Mouse (Mus musculus) heart, postnatal 10 days (tissue): Measurements from ENCODE around the gene Mrpl34. TPM values are rescaled to one million over a fixed set of nuclear protein-coding genes. Genes with fewer than 3 reads are reported as not detected.
"Not testable (repeated sequence)": the region's sequence is repeated elsewhere in the genome, so short reads cannot be mapped to it uniquely, and the experiment has no call there.

Experiments used
- DNase-seq, 2 experiments: peaks; one replicate each; pipeline ENCODE4 v3.0.0; 2021
- intact Hi-C: fragments of 180-260 bp; cut with DNase I; formaldehyde crosslinking; loops from one replicate; pipeline ENCODE4 v1.15.1; 2025
- total RNA-seq, 2 experiments: library from RNA; stranded (reverse); gene quantifications; 2 replicates each; pipeline ENCODE4 v1.2.3; 2021

Gene Mrpl34
- 100 to 1,000 TPM; 103 to 116 TPM for total RNA-seq

GRCm38 (mm10) chr8:71464513-71465500 is at the start of gene Mrpl34:
TSS of gene Mrpl34 (plus strand) at chr8:71464959.
- intact Hi-C loops: no loop called here
- DNase-seq: peak; percentile 99

GRCm38 (mm10) chr8:71422121-71422520 is 42.6 kb upstream of the Mrpl34 start:
- DNase-seq: no peak
- intact Hi-C loops: no loop called here

GRCm38 (mm10) chr8:71432935-71433334 is 31.8 kb upstream of the Mrpl34 start:
- intact Hi-C loops, DNase-seq: not testable (repeated sequence)

GRCm38 (mm10) chr8:71437041-71437440 is 27.7 kb upstream of the Mrpl34 start:
- intact Hi-C loops: no loop called here

GRCm38 (mm10) chr8:71441404-71441803 is 23.4 kb upstream of the Mrpl34 start:
- peak; percentile 58 to 80 for DNase-seq
- intact Hi-C loops: loop anchor here (1.0 to 2.0 kb wide), 4 partner anchors 53 to 219 kb away; partner anchors contain the start of gene Fam129c

More at GRCm38 (mm10) chr8:71437041-71437440, 27.7 kb upstream of the Mrpl34 start:
- no peak for DNase-seq

GRCm38 (mm10) chr8:71445096-71445495 is 19.7 kb upstream of the Mrpl34 start:
- no peak for DNase-seq
- intact Hi-C loops: no loop called here

GRCm38 (mm10) chr8:71451337-71451736 is 13.4 kb upstream of the Mrpl34 start:
- intact Hi-C loops: no loop called here
- DNase-seq: no peak

GRCm38 (mm10) chr8:71451777-71452176 is 13.0 kb upstream of the Mrpl34 start:
- intact Hi-C loops: no loop called here
- no peak for DNase-seq

- intact Hi-C loops: no loop called here
- DNase-seq: no peak
Measured at GRCm38 (mm10) chr8:71452669-71453068, 12.1 kb upstream of the Mrpl34 start.

GRCm38 (mm10) chr8:71454668-71455067 is 10.1 kb upstream of the Mrpl34 start:
- intact Hi-C loops: no loop called here
- DNase-seq: no peak

GRCm38 (mm10) chr8:71456906-71457305 is 7.9 kb upstream of the Mrpl34 start:
- peak in 1 of 2 experiments; percentile 5 for DNase-seq
- intact Hi-C loops: no loop called here

- DNase-seq: peak in 1 of 2 experiments; percentile 6
- intact Hi-C loops: no loop called here
Measured at GRCm38 (mm10) chr8:71457659-71458270, 7.0 kb upstream of the Mrpl34 start.

- intact Hi-C loops: no loop called here
- DNase-seq: no peak
Measured at GRCm38 (mm10) chr8:71460716-71461115, 4.0 kb upstream of the Mrpl34 start.

GRCm38 (mm10) chr8:71461152-71461840 is 3.5 kb upstream of the Mrpl34 start:
- intact Hi-C loops: no loop called here
- DNase-seq: peak in 1 of 2 experiments; percentile 7

GRCm38 (mm10) chr8:71462191-71462590 is 2.6 kb upstream of the Mrpl34 start:
- DNase-seq: no peak
- intact Hi-C loops: loop anchor here (2.0 kb wide), 1 partner anchor 19 kb away; no protein-coding TSS in a partner anchor

GRCm38 (mm10) chr8:71462786-71463185 is 2.0 kb upstream of the Mrpl34 start:
- DNase-seq: peak; percentile 50 to 57
- intact Hi-C loops: loop anchor here (2.0 kb wide), 1 partner anchor 20 kb away; no protein-coding TSS in a partner anchor

- intact Hi-C loops: loop anchor here (2.0 kb wide), 1 partner anchor 21 kb away; no protein-coding TSS in a partner anchor
- DNase-seq: peak; percentile 99
Measured at GRCm38 (mm10) chr8:71463188-71464033, 1.3 kb upstream of the Mrpl34 start, which contains the start of gene Abhd8. TSS of gene Abhd8 (minus strand) at chr8:71463655.

- no peak for DNase-seq
- intact Hi-C loops: no loop called here
Measured at GRCm38 (mm10) chr8:71465733-71466132, 974 bp downstream of the Mrpl34 start.

- DNase-seq: no peak
- intact Hi-C loops: no loop called here
Measured at GRCm38 (mm10) chr8:71466198-71466597, 1.4 kb downstream of the Mrpl34 start.

GRCm38 (mm10) chr8:71467201-71467600 is 2.4 kb downstream of the Mrpl34 start:
- no peak for DNase-seq
- intact Hi-C loops: no loop called here
